Mouse (Mus musculus): ENCODE results near the gene Cfl2. TPM values are rescaled to one million over a fixed set of nuclear protein-coding genes. Genes with fewer than 3 reads are reported as not detected.
A peak's percentile ranks its signal among the peaks of the same experiment; 100 is the strongest.
"Not testable (repeated sequence)": the region's sequence is repeated elsewhere in the genome, so short reads cannot be mapped to it uniquely, and the experiment has no call there.

Gene Cfl2
- total RNA-seq (2022), result 100 to 1,000 TPM in 2 of 4 experiments, 10 to 100 TPM in 2; 94.4 to 106 (median 99.6) TPM

GRCm38 (mm10) chr12:54862606-54863535 lies at the start of gene Cfl2:
Gene Cfl2, minus strand, starts transcription at chr12:54862877.
- DNase-seq (ENCODE audit: low spot score in 2 of 2), result peak; percentile 78 to 81

GRCm38 (mm10) chr12:54910387-54910786 lies 47.7 kb upstream of the Cfl2 start:
- no peak for DNase-seq (ENCODE audit: low spot score in 2 of 2)

GRCm38 (mm10) chr12:54892559-54892958 lies 29.9 kb upstream of the Cfl2 start:
- DNase-seq (ENCODE audit: low spot score in 2 of 2), result not testable (repeated sequence)

DNA sequence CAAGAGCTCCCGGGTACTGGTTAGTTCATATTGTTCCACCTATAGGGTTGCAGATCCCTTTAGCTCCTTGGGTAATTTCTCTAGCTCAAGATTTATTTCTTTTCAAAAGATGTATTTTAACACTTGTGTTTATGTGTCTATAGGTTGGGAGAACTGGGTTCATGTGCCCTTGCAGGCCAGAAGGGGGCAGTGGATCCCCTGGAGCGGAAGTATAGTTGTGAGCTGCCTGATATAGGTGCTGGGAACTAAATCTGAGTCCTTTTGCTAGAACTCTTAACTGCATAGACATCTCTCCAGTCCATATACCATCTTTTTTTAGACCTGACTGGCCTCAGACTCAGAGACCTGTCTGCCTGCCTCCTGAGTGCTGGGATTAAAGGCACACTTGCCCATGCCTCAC lies 27.7 kb upstream of the Cfl2 start:
- no peak for DNase-seq (ENCODE audit: low spot score in 2 of 2)

DNA sequence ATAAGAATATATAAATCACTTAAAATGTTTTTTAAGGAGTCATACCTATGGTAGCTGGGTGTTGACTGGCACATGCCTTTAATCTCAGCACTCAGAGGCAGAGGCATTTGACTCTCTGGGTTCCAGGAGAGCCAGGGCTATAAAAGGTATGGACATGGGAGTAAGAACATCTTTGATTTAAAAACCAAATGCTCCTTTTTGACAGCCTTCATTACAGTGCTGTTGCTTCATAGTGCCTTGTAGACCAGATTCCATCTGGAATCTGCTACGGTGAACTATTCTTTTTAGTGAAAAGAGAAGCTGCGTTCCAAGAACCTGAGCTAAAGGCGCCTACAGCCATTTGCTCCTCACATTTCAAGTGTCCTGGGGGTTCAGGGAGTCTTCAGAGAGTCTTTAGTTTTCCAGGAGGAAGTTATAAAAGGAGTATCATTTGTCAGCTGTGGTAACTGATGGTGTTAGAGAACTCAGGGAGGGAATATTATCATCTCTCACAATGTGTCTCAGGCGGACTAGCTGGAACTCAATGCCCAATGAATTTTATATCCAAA lies 25.0 kb upstream of the Cfl2 start:
- DNase-seq (ENCODE audit: low spot score in 2 of 2), result no peak

DNA sequence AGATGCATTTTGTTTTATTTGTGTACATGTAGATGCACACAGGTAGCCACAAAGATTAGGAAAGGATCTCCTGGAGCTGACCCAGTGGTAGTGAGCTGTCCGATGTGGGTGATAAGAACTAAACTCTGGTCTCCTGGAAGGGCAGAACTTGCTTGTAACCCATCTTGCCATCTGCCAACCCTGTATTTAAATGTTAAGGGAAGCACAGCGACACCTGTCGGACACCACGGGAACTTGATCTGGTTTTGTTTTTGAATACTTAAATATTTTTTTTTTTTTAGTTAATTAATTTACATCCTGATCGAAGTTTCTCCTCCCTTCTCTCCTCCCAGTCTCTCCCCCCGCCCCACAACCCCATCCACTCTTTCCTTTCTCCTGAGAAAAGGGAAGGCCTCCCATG lies 17.0 kb upstream of the Cfl2 start:
- DNase-seq (ENCODE audit: low spot score in 2 of 2), result peak in 1 of 2 experiments; percentile 64

GRCm38 (mm10) chr12:54879211-54879610 lies 16.5 kb upstream of the Cfl2 start:
- no peak for DNase-seq (ENCODE audit: low spot score in 2 of 2)

DNA sequence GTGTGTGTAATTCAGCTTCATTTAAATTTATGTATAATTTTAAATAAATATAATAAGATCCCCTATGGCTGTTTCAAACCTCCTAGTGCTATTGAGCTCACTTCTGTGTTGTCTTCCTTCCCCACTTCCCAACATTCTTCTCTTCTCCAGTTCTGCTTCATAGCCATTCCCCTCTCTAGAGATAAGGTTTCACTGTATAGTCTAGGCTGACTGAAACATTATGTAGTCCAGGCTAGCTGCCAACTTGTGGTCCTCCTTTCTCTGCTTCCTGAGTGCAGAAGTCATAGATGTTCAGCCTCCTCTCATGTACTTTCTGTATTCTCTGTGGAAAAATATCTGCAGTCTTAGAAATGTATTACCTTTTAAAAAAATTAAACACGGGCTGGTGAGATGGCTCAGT lies 15.2 kb upstream of the Cfl2 start:
- DNase-seq (ENCODE audit: low spot score in 2 of 2), result no peak

GRCm38 (mm10) chr12:54876879-54877278 lies 14.2 kb upstream of the Cfl2 start:
- DNase-seq (ENCODE audit: low spot score in 2 of 2), result no peak

GRCm38 (mm10) chr12:54874711-54875110 lies 12.0 kb upstream of the Cfl2 start:
- no peak for DNase-seq (ENCODE audit: low spot score in 2 of 2)

GRCm38 (mm10) chr12:54861991-54862605 lies 579 bp downstream of the Cfl2 start:
- peak; percentile 24 to 46 for DNase-seq (ENCODE audit: low spot score in 2 of 2)

DNA sequence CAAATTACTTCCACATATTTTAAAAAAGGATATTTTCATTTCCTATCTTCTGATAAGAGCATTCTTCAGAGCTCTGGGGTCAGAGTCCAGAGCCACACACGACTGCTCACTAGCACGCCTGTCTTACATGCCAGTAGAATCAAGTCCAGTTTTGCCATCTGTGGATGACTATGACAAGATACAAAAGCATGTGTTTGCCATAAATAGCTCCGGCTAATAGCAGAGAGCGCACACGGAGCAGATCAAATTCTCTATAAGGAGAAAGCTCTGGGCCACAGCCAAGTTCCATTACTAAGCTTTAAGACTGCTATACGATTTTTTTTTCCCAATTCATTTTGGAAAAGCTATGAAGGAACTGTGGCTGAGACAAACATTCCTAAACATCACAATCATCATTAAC lies 3.1 kb downstream of the Cfl2 start:
- DNase-seq (ENCODE audit: low spot score in 2 of 2), result peak in 1 of 2 experiments; percentile 13

- DNase-seq (ENCODE audit: low spot score in 2 of 2), result no peak
These were observed 12.1 kb downstream of the Cfl2 start for GRCm38 (mm10) chr12:54850551-54850950.

DNA sequence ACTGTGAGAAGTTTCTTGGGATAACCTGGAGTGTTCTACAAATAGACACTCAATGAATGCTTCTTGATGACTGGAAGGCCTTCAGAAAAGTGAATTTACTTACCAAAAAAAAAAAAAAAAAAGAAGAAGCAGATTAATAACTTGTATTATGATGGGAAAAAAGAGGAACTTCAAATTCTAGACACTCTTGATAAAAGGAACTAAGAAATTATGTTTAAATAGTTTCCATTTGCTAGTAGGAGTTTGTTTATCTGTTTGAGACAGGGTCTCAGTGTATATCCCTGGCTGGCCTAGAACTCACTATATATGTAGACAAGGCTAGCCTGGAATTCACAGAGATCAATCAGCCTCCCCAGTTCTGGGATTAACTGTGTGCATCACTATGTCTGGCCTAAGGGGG lies 18.3 kb downstream of the Cfl2 start:
- no peak for DNase-seq (ENCODE audit: low spot score in 2 of 2)

GRCm38 (mm10) chr12:54841576-54841975 lies 21.1 kb downstream of the Cfl2 start:
- DNase-seq (ENCODE audit: low spot score in 2 of 2), result no peak

GRCm38 (mm10) chr12:54839815-54840214 lies 22.9 kb downstream of the Cfl2 start:
- no peak for DNase-seq (ENCODE audit: low spot score in 2 of 2)

GRCm38 (mm10) chr12:54838931-54839330 lies 23.7 kb downstream of the Cfl2 start:
- DNase-seq (ENCODE audit: low spot score in 2 of 2), result no peak

GRCm38 (mm10) chr12:54835608-54836570 lies 26.8 kb downstream of the Cfl2 start:
- no peak for DNase-seq (ENCODE audit: low spot score in 2 of 2)

GRCm38 (mm10) chr12:54834925-54835447 lies 27.7 kb downstream of the Cfl2 start:
- DNase-seq (ENCODE audit: low spot score in 2 of 2), result peak; percentile 59 to 69

GRCm38 (mm10) chr12:54833856-54834399 lies 28.7 kb downstream of the Cfl2 start:
- no peak for DNase-seq (ENCODE audit: low spot score in 2 of 2)

DNA sequence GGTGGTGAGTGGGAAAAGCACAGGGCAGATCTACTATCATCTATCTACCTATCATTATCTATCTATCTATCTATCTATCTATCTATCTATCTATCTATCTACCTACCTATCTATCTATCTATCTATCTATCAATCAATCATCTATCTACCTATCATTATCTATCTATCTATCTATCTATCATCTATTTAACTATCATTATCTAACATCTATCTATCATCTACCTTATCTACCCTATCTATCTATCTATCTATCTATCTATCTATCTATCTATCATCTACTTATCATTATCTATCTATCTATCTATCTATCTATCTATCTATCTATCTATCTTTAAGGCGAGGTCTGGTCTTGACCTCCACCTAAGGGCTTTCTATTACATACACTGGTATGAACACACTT lies 30.8 kb downstream of the Cfl2 start:
- DNase-seq (ENCODE audit: low spot score in 2 of 2), result not testable (repeated sequence)
